Mouse (Mus musculus) cerebellum, adult 18-20 months (tissue): ENCODE results near the gene Psma5.
"Not testable (repeated sequence)": the region's sequence is repeated elsewhere in the genome, so short reads cannot be mapped to it uniquely, and the experiment has no call there.

Source experiments
- DNase-seq, 2 experiments: peaks; one replicate each; pipeline ENCODE4 v3.0.0; 2021

Psma5 gene

DNA sequence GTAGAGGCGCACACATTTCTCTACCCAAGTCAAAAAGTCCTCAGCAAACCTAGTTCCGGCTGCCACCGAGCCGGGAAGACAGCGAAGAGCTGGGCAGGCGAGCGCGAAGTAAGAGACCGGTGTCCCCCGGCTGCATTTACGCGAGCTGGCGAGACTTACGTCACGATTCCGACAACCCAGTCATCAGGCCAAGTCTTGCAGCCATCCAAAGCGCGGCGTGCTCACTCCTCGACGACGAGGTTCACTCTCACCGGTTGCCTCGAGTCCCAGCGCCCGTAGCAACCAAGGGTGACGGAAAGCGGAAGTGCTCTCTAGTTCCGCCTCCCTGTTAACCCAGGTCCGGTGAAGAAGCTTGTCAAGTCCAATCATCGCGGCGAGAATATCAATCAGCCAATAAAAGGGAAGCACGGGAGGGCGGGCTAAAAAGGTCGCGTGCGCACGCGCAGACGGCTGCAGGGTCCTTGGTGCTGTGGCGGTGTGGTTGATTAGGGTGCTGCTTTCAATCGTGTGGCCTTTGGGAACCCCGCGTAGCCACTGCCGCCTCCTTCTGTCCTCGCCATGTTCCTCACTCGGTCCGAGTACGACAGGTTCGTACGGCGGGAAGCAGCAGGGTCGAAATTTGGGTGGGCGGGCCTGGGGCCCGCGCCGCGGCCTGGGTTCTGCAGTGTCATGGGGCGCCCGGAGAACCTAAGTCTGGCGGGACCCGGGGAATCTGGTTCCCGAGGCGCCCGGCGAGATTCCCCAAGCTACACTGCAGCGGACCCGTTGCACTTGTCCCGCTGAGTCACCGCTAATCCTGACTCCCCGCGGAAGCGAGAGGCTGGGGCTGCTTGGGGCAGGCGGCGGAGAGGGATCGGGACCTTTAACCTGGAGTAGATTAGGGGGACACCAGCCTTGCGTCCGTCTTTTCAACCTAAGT is at the start of gene Psma5:
Psma5 (plus strand) TSS at position 208 of the 919 bp plus-strand sequence.
- DNase-seq = peak; percentile 92 to 96

DNA sequence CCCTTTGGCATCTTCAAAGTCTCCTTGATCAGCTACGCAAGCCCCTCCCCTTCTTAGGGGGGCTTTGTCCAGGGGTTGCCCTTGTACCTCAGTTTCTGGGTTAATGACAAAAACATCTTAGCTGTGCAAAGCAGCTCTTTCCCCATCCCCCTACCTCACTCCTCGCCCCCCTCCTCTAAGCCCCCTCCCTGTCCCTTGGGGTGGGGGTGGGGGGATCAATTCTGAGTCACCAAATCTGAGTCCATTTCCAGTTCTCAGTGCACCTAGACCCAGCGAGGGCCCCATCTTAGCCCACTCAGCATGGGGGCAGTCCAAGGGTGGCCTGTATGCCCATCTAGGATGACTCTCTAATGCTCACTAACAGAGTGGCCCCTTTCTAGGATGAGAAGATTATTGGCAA is 47.7 kb upstream of the Psma5 start:
- peak in 1 of 2 experiments; percentile 22 for DNase-seq

DNA sequence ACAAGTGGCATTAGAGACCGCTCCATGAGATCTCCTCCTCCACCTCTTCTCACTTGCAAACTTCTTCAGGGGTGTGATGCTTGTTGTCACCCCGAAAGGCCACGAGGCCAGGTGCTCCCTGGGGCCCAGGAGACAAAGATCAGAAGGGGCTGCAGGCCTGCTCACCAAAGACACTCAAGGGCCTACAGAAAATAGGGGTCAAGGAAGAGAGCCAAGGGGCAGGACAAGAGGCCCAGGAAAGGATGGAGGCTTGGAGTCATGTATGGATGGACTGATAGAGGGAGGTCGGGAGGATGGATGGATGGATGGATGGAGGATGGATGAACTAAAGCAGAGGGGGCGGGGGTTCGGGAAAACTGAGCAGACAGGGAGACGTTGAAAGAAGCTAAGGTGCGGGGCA is 47.2 kb upstream of the Psma5 start:
- peak in 1 of 2 experiments; percentile 40 for DNase-seq

DNA sequence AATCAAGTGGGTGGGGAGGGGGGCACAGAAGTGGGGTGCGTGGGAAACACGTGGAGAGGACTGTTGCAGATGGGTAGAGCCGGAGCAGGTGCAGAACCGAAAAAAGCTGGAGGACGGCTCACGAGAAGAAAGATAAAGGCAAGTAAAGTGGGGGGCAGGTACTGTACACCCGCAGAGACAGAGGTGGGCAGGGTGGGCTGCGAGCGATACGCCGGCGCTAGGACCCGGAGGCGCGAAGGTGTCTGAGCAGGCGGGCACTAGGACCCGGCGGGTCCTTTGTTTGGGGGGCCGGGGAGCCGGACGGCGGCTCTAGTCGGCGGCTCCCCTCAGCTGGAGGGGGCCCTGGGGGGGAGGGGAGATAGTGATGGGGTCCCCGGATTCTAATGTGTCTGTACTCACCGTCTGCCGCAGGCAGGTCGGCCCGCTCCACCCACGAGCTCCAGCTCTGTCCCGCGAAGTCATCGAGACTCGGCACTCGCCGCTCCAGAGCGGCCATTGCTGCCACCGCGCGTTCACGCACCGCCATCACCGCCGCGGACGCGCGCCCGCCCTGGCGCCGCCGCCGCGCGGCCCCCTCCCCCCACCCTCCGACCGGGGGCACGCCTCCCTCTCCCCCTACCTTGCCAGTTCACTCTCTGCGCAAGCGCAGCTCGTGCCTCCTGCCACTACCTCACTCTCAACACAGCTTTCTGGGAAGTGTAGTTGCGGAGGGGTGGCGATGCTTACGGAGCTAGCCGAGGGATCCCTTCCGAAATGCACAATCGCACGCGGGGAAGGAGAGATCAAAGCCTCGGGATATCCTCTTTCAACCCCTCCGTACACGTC is 46.6 kb upstream of the Psma5 start:
- peak; percentile 95 to 96 for DNase-seq

DNA sequence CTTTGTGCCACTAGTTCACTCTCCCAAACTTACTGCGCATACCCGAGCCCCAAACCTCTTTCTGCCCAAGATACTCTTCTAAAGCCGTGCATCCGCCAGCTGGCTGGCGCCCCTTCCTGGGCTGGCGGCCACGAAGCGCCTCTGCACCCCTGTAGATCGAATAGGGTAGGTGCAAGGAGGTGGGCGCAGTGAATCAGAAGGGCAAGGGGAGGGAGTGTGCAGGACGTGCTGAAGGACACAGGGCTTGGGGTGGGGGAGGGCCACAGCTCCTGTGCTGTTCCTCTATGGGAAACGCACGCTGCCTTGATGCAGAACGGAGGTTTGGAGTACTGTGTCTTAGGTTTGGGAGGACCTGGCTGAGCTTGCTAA is 46.0 kb upstream of the Psma5 start, which contains the start of gene Atxn7l2:
Atxn7l2 (minus strand) TSS at position 164 of the 369 bp plus-strand sequence.
- DNase-seq = peak in 1 of 2 experiments; percentile 73

DNA sequence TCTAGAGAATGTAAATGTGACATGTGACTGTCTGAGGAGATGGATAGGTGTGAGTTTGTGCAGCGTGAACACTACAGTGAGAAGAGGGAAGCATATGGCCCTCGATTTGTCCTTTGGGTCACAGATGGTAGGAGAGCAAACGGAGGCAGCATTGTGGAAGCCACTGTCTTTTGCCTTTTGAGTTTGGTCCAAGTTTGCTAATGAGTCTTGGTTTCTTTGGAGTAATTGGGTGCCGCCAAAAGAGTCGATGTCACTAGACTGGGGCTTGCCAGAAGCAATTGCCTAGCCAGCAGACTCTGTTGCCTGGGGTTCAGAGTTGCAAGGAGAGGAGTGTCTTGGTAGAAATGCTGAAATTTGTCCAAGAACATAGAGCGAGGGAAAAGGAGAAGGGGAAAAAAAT is 44.9 kb upstream of the Psma5 start:
- peak; percentile 39 to 40 for DNase-seq

DNA sequence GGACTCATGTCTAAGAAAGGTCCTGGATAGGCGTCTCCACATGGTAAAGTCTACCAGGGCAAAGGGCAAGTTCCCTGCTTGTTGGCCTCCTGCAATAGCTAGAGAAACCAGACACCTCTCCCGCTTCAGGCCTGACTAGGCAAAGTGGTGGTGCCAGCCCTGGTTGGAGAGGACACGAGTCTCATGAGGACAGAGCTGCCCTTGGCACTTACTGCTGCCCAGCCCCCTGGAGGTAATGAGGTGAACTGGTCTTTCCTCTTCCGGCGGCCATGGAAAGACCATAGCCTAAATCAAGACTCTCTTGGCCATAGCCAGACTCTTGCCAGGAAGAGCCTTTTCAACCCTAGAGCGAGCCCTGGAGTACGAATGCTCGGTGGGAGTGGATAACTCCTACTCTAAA is 44.3 kb upstream of the Psma5 start:
- peak in 1 of 2 experiments; percentile 31 for DNase-seq

DNA sequence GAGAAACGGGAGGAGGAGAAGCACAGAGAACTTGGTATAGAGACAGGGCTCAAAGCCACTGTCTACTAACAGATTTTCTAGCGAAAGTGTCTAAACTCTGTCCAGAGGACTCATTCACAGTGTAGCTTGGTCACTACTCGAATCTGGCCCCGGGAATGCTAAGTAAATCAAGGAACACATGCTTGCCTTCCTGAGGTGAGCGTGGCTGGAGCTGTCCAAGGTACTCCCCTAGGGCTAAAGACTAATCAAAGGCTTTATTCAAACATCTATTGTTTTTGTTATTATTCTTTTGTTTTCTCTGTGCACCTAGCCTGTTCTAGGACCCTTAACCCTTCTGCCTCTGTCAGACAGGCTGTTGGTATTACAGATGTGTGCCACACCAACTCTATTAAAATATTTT is 42.0 kb upstream of the Psma5 start:
- DNase-seq = no peak

DNA sequence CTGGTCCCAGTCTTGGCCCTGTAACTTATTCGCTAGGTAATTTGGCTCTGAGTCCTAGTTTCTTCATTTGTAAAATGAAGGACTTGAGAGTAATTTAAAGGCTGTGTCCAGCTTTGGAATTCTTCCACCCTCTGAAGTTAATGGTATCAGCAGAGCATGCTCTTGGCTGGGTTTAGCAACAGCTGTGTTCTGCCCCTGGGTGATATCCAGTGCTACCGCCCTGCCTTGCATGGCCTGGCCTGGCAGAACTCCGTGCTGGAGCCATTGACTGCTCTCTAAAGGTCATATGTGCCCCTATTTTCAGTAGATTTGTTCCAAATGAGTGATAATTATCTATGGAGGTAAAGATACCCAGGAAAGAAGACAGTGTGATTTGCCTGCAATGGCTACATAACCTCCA is 36.1 kb upstream of the Psma5 start:
- DNase-seq = no peak

DNA sequence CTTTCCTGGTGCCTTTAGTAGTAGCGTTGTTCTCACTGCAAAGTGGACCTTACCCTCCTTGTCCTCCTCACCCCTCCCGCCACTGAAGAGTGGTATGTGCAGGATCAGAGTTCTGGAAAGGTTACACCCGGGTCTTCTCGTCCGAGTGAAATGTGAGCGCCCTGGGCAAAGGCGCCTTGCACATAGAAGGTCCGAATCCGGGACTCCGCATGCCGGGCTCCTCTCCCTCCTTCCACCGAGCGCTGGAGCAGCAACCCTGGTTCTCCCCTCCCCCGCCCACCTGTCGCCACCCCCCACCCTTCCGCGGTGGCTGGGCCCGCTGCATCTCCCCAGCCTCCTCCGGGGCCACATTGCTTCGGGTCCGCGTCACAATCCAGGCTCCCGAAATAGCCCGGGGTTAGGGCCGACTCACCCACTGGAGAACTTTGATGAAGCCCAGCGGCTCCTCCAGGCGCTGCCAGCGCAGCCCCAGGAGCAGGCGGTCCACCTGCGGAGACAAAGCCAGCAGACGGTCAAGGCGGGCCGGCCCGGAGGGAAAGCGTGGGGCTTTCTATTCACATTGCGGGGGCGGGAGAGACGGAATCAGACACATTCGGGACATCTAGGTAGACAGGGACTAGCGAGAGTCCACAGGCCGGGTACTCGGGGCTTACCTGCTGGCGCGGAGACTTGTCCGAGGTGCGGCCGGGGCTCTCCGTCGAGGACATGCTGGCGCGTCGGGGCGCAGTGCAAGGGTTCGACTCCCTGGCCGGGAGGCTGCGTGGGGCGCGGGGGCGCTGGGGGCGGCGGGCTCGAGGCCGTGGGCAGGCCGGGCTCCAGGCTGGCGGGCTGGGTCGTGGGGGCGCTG is 30.8 kb upstream of the Psma5 start:
- DNase-seq = peak in 1 of 2 experiments; percentile 13

DNA sequence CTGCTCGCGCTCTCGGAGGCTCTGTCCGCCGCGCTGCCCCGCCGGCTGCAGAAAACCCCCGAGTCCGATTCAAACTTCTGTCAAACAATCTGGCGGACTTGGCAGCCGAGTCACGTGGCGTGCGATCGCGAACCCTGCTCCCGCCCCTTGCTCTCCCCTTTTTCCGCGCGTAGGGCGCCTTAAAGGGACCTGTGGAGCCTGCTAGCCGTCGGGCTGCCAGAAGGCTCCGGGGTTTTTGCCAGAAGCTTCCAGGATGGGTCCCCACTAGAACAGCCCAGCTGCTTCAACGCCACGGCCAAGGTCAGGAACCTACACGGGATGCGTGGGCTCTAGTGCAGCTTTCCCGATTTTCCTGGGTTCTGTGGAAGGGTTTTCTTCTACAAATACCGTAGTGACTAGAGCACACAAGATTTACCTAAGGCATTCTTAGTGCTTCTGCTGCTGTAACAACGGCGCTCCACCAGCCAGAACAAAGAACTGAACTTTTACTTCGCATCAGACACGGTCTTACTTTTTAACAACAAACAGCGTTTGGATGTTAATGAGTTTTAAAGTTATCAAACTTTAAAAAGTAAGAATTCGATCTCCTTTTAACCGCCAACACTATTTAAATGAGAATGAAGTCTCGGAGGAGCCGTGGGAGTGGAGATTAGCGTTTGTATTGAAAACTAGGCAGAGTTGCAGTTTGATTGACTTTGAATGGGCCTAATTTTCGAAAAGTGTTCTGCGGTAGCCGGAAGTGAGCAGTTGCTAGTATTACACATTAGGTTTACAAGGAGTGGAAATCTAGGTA is 30.0 kb upstream of the Psma5 start, which contains the start of gene Sypl2:
Sypl2 (minus strand) TSS at position 91 of the 793 bp plus-strand sequence.
- peak in 1 of 2 experiments; percentile 13 for DNase-seq

DNA sequence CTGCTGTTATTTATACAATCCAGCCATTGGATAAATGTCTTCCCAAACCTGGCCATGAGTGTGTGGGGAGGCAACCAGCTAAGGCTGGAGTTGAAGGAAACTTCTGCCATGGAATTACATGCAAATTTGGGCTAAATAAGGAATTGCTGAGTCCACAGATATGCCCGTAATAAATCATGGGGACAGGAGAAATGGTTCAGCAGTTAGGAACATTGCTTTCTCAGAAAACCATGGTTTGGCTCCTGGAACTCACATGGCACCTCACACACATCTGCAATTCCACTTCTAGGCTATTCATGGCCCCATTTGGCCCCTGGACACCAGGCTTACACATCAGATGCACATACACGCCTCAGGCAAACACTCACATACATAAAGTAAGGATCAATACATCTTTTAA is 29.2 kb upstream of the Psma5 start:
- DNase-seq = no peak

DNA sequence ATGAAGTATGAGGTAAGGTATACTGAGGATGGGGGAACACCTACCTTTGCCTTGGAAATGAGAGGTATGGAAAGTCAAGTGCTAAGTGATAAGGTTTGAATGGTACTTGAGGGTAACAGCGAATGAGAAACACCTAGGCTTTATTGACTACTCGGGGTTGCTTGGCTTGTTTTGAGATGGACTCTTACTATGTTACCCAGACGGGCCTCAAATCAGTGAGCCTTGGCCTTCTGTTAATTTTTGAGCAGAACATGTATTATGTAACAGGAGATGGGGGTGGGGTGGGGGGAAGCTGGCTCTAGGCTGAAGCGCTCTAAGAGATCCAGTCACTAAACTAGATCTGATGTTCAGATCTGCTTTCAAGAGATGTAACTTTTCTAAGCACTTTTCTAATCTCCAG is 25.1 kb upstream of the Psma5 start:
- no peak for DNase-seq

DNA sequence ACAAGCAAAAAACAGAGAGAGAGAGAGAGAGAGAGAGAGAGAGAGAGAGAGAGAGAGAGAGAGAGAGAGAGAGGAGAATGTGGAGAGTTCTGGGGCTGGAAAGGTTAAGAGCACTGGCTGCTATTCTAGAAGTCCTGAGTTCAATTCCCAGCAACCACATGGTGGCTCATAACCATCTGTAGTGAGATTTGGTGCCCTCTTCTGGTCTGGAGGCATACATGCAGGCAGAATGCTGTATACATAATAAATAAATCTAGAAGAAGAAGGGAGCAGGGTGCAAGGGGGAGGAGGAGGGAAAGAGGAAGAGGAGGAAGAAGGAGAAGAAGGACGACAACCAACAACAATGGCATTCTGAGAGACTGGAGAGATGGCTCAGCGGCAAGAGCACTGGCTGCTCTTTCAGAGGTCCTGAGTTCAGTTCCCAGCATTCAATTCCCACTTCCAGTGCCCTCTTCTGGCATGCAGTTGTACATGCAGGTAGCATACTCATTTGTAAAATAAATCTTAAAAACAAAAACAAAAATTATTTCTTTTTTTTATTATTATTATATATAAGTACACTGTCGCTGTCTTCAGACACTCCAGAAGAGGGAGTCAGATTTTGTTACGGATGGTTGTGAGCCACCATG is 19.1 kb upstream of the Psma5 start:
- DNase-seq = not testable (repeated sequence)

DNA sequence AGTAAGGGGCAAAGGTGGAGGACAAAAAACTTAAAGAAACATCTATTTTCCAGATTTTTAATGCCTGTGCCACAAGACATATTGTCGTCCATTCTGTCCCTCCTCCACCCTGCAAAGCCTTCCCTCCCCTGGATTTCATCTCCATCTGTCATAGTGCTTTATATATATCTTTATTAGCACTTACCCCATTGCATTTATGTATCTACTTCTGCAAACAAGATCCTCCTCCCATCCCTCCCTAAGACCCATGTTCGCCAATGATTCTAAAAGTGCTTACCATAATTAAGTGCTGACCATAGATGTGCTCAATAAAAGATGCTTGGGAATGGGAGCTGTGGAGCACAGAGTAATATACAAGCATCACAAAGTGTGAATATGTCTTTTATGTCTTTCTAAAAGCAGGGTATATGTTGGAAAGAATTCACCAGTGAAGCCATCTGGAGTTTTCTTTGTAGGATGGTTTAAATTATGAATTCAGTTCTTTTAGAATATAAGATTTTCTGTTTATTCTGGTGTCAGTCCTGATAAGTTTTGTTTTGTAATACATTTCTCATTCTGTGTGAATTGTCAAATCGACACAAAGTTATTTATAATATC is 15.4 kb upstream of the Psma5 start:
- DNase-seq = no peak

DNA sequence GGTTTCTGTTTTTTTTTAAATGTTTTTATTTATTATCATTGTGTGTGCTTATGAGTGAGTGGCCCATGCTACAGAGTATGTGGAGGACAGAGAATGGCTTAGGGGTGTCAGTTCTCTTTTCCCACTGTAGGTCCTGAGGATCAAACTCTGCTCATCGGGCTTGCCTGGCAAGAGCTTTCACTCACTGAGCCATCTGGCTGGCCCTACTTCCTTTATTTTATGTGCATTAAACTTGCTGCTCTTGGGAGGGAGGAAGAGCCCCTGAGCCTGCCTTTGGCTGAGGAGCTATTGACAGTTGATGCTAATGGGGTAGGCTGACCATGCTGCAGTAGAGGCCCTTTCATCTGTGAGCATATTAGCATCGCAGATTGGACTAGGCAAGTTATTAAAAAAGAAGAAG is 9.9 kb upstream of the Psma5 start:
- DNase-seq = no peak

DNA sequence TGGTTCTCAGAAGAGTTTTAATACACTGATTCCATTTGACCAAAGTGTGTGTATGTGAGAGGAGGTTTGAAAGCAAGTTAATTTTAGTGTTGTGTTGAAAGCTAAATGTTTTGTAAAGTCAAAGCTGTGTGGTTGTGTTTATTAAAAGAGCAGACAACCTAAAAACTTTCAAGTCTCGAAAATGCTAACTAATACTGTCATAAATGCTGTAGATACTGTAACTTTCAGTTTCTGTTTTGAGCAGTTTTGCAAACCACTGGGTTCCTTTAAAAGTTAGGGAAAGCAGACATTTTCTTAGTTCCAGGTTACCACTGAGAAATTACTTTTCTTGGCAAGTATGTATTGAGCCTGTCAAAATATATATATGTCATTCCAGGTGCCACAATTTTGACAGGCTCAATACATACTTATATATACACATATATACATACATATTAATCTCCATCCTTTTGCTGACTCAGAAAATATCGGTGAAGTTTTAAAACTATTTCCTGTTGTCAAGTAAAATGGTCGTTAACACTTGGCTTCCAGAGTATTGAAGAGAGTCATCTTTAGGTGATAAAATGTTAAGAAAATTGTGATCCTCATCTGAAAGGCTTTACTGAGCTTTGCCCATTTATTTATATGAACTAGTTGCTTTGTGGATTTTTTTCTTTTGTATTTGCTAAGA is 1.2 kb downstream of the Psma5 start:
- no peak for DNase-seq

DNA sequence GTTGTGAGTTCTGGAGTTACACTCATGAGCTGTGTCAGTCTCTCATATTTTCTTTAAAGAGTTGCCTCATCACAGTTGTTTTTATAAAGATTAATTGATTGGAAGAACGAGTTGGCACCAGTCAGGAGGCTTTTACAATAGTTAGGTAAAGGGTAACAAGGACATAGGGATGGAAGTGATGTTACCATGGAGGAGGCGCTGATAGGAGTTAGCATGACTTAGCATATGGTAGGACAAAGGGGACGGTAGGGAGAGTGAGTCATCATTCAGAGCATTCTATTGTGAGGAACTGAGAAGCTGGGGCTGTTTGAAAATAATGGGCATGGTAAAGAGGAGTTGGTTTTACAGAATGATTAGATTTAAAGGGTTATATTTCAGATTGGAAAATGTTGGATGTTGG is 2.6 kb downstream of the Psma5 start:
- no peak for DNase-seq

DNA sequence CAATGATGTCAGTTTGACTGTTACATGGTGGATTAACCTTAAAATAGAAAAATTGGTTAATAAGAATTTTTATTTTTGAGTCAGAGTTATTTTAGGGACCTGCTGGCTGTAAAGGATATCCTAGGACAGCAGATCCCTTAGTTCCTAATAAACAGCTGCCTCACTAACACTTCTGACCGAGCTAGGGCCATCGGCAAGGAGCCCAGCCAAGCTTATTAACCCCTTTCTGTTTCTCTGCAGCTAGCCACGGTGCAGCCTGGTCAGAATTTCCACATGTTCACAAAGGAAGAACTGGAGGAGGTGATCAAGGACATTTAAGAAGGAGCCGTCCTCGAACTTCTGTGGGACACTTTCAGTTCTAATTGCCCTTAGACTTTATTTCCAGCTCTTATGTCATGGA is 22.8 kb downstream of the Psma5 start:
- not testable (repeated sequence) for DNase-seq
